Comparison of ENCODE assay signal across 8 mouse cellular contexts in genomic region chr9:118040218-118041021, GRCm38 (mm10). TPM values are rescaled to one million over a fixed set of nuclear protein-coding genes. Genes with fewer than 3 reads are reported as not detected.
DNase-seq lines count a peak whose midpoint lies in the region; ATAC-seq lines count a peak whose summit lies in the region.

Gene Azi2 (plus strand): TSS chr9:118040499.

- ATAC-seq in inflammation-experienced regulatory T-cells, adult 6 months, result peak; percentile 86
- ATAC-seq in megakaryocyte-erythroid progenitor cell, adult 5-6 weeks (replicated peaks; ENCODE audit: low FRiP score, low TSS enrichment, poor library complexity, severe bottlenecking), result peak; percentile 97

- peak; percentile 99 for DNase-seq in adrenal gland, adult (ENCODE audit: inconsistent age in 2 of 2, low spot score in 1 of 2)
- DNase-seq in embryo, embryonic 10.5 days (ENCODE audit: low spot score), result peak; percentile 99
- DNase-seq in gastrocnemius, postnatal 14 days, result peak; percentile 98
- DNase-seq in left cerebral cortex, postnatal 10 days (ENCODE audit: extremely low spot score in 1 of 2, low spot score in 2 of 2), result peak; percentile 97 to 99
- DNase-seq in right cerebral cortex, postnatal 25 days, result peak; percentile 99
- DNase-seq in urinary bladder, postnatal 4 days (ENCODE audit: low spot score in 2 of 2), result peak; percentile 96 to 97

- intact Hi-C loops in gastrocnemius, postnatal 14 days (cut with DNase I; ENCODE audit: low total_unique reads), result no loop called here
- intact Hi-C loops in left cerebral cortex, postnatal 10 days (cut with DNase I), result loop anchor here (5.0 kb wide), 1 partner anchor 138 kb away; no protein-coding TSS in a partner anchor

RNA-seq across cellular contexts. Expression of gene Azi2, which starts in this region (rescaled TPM):
- 10 to 100 TPM; 36.1 to 41.2 TPM for total RNA-seq in gastrocnemius, postnatal 14 days (2021)
- polyA plus RNA-seq in inflammation-experienced regulatory T-cells, adult 6 months (2017; shearing (Covaris generic)), result 10 to 100 TPM; 64.2 to 82.6 (median 71.2) TPM
- total RNA-seq in left cerebral cortex, postnatal 10 days (2021), result 10 to 100 TPM; 67.8 to 70.8 TPM
- 66.4 and 66.9 TPM in 2 replicates for total RNA-seq in megakaryocyte-erythroid progenitor cell, adult 5-6 weeks (2014; fragmentation: Nextera tagmentation)
- 59.5 and 87.3 TPM in 2 replicates for total RNA-seq in megakaryocyte-erythroid progenitor cell, adult 5-6 weeks (2017)

Comparison
In these comparisons a context has a peak if more than half of its experiments do, and no peak if none do; other contexts are left out.
1. Peak in every context shown above with its lines: DNase-seq and ATAC-seq.